Mouse (Mus musculus) gastrocnemius, adult 8-10 months (tissue): ENCODE data around the gene Plch1. TPM values are rescaled to one million over a fixed set of nuclear protein-coding genes. Genes with fewer than 3 reads are reported as not detected.
A peak's percentile ranks its signal among the peaks of the same experiment; 100 is the strongest.

Source experiments
- DNase-seq, 2 experiments: peaks; one replicate each; pipeline ENCODE4 v3.0.0; 2022; ENCODE audit warnings: low spot score in 2 of 2
- total RNA-seq, 4 experiments: library from RNA; stranded (reverse); gene quantifications; 2 replicates each; pipeline ENCODE4 v1.2.4; 2022

Gene Plch1
- under 1 TPM in 1 of 4 experiments, not detected in 3; 0.09 TPM for total RNA-seq

DNA sequence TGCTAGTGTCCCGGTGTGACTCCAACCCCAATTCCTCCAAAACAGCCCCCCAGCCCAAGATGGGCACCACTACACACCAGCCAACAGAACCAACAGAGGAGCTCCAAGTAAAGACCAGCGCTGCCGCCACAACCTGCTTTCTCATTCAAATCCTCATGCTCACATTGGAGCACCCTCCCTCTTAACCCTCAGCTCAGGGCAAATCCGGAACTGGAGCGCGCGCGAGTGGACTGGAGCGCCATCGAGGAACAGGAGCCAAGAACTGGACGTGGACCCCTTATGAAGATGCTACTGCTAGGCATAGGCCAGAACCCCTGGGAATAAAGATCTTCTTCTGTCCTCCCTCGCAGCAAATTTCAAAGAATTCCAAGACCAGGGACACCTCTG is at the start of gene Plch1:
Plch1 (minus strand) TSS at position 164 of the 387 bp plus-strand sequence.
- DNase-seq, result no peak

DNA sequence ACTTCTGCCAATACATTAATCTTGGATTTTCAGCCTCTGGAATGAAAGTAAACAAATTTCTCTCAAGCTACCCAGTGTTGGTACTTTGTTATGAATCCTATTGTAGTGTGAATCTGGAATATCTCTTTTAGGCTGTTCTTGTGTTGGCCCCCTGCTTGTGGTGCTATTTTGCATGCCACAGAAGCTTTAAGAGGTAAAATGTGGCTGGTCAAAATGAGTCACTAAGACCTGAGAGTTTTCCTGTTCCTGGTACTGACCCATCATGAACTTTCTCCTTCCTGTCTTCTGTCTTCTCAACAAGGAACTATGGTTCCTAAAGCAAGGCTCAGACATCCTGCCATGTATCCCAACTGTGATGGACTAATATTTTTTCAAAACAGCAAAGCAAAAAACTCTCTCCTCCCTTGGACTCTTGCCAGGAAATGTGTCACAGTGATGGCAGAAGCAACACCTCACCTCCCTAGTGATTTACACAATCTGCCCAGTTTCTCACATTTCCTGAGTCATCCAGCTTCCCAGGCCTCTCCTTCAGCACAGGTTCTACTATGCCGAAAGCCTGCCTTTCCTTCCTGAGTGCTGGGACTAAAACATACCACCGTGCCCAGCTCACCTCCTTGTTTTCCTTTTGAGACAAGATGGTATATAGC is 42.1 kb upstream of the Plch1 start:
- DNase-seq, result no peak

DNA sequence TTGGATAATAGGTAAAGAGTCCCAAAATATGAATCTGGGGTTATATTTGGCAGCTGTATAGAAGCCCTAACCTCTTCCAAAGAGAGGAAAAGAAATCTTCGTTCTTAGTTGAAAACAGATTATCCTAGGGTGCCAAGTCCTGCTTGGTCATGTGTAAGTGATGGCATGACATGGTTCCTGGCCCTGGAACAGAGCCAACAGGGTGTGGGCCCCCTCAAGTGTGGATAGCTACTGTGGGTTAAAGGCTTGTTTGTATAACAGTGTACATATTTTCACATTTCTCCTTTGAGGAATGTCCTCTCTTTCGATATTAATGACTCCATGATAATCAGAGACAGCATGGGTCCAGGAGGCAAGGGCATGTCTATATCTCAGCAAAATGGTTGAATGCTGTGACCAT is 39.7 kb upstream of the Plch1 start:
- DNase-seq, result no peak

- peak; percentile 87 to 88 for DNase-seq
These were observed 29.9 kb upstream of the Plch1 start, which contains the start of gene E130311K13Rik for GRCm38 (mm10) chr3:63928878-63929859. Gene E130311K13Rik, minus strand, starts transcription at chr3:63929472.

DNA sequence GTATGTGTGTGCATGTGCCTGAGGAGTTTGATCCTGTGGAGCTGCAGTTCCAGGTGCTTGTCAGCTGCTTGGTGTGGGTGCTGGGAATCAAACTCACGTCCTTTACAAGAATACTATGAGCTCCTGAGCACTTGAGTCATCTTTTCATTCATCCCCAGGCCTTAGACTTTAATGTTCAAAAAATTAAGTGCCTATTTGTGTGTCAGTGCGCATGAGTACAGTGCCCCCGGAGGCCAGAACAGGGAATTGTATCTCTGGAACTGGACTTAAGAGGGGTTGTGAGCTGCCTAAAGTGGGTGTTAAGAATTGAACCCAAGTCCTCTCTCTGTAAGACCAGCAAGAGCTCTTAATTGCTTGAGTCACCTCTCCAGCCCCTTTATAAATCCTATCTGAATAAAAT is 20.4 kb upstream of the Plch1 start:
- DNase-seq, result no peak

- no peak for DNase-seq
These were observed 11.0 kb upstream of the Plch1 start for GRCm38 (mm10) chr3:63910301-63910700.

DNA sequence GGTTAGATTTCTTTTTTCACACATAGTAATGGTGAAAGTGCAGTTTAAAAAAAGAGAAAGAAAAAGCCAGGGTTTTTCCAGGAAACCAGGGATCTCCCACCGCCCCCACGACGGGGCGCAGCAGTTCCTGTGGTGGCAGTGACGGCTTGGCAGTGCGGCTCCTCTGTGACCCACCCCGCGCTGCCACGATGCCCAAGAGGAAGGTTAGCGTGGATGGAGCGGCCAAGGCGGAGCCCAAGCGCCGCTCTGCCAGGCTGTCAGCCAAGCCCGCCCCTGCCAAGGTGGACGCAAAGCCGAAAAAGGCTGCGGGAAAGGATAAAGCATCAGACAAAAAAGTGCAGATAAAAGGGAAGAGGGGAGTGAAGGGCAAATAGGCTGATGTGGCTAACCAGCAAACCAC is 6.0 kb upstream of the Plch1 start:
- no peak for DNase-seq

GRCm38 (mm10) chr3:63904157-63904556 is 4.9 kb upstream of the Plch1 start:
- DNase-seq, result no peak

DNA sequence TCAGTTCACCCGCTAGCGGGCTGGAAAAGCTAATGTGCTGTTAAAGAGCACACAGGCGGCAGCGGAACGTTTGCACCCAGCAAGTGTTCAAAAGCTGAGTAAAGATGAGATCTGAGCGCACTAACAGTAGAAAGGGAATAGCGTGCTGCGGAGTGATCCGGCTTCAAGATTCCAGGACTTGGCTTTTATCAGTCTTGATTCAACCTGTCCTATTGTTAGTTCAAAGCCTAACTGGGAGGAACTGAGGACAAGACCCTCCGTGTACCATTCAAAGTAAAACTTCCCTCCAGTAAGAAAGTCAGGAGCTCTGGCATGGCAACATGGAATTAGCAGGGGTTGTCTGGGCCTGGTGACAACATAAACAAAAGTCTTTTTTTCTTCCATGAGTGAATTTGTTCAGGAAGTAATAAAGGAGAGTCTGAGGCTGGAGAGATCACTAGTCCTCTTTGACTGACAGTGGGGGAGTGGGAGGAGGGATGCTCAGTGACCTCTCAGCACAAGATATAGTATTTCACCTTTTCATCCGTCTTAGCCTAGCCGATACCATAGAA is 824 bp upstream of the Plch1 start:
- no peak for DNase-seq

- DNase-seq, result peak in 1 of 2 experiments; percentile 14
These were observed 527 bp downstream of the Plch1 start for GRCm38 (mm10) chr3:63898581-63899308.

DNA sequence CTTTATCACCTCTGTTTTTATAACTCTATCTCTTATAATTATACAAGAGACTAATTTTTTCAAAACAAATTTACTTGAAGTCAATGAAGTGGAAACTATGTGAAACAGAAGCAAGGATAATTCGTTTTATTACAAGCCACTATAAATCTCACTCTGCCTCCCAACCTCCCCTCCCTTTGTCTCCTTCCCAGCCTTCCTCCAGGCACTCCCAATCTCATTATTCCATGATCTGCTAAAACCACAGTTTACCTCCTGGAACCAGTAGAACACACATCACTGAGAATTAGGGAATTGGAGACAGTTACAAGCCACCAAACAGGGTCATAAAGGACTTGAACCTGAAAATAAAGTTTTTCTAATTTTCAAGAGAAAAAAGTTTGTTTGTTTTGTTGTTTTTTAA is 2.1 kb downstream of the Plch1 start:
- DNase-seq, result no peak

DNA sequence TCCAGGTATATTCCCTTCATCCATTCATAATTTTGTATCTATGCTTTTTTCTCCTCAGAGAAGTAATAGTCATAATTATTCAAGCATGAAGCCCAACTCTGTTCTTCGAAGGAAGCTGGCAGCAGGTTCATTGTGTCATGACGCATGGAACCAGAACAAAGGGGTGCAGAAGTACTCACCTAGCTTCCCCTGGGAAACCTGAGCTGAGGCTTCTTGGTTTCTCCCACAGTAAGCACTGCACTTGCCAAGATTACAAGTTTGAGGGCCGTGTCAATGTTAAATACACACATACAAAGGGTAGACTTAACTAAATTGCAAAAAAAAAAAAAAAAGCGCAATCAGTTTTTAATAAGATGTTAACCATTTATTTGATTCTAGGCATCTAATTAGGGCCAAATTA is 3.0 kb downstream of the Plch1 start:
- no peak for DNase-seq

GRCm38 (mm10) chr3:63895786-63896185 is 3.5 kb downstream of the Plch1 start:
- no peak for DNase-seq

DNA sequence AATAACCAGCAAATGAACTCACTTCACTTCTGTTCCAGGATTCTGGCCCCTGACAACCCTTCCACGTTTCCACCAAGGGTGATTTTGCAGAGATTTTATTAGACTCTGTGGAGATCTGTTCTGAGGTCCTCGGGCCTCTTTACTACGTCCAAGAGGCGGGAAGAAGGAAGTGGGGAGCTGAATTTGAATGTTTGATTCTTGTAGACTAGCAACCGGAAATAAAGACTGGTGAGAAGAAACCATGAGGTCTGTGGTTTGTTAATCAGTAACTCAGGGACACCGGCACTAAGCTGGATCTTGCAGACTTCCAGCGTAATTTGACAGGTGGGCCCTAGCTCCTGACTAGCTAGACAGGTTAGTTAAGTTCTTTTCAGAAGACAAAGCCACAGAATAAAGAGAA is 5.6 kb downstream of the Plch1 start:
- DNase-seq, result no peak

DNA sequence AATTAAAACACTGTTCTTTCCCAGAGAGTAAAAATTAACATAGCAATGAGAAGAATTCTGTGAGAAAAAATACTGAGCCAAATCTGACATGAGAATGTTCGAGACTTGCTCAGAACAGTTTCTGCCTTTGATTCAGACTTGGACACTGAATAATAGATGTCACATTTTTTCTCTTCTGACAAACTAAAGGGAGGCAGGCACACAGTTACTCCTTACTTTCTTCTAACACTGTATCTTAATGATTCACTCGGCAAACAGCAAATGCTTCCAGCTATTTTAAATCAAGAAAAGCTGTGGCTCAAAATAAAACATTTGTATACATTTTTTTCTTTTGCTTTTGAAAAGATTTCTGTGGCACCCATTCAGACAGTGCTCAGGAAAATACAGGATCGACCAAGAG is 7.1 kb downstream of the Plch1 start:
- DNase-seq, result no peak

DNA sequence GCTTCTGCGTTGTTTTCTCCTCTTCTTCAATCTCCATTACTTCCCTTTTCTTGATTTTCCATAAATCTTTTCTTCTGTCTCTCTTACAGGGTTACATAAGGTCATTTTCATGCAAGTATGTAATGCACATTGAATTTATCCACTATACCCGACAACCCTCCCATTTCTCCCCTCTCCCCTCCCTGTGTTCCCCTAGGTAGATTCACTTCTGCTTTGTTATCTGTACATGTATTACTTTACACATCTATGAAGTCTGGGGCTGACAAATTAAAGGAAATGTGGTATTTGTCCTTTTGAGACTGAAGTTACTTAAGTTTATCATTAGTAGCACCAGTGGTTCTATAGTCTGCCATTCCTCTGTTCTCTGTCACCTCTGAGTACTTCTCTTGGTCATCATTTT is 18.2 kb downstream of the Plch1 start:
- no peak for DNase-seq

DNA sequence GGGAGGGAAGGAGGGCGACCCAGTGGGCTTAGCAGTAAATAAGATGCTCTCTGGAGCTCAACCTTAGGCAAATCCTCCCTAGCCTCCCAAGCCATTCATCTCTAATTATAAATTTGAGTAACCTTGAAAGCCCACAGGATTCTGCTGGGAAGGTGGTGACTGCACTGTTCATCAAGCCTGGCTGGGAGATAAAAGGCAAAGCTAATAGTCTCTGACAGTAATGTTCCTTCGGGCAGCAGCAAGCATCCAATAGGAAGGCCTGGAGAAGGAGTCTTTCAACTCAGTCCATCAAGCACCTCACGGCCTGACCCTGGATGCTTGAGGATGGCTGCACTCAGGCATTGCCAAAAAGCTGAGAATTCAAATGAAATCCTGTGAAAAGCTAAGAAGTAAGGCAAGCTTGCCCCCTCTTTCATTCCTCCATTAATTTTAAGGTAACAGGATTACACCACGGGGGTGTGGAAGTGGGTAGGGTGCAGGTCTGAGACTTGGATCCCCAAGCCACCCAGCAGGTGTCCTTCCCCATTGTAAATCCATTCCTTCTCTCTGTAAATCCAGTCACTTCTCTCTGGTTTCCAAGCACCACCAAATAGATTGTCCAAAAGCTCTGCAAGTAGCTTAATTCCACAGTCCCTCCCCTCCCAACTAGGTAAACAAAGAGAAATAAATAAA is 20.1 kb downstream of the Plch1 start:
- no peak for DNase-seq

DNA sequence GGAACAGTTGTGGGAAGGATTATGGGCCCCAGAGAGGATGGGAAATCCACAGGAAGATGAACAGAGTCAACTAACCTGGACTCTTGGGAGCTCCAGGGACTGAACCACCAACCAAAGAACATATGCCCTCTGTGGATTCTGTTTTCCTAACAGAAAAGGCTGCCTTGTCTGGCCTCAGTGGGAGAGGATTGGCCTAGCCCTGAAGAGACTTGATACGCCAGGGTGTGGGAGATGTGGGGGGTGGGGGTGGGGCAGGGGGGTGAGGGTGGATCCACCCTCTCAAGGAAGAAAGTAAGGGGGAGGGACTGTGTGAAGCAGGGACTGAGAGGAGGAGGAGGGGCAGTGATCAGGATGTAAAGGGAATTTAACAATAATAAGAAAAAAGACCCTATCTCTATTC is 26.5 kb downstream of the Plch1 start:
- DNase-seq, result no peak

- DNase-seq, result no peak
These were observed 28.0 kb downstream of the Plch1 start for GRCm38 (mm10) chr3:63871249-63871648.

DNA sequence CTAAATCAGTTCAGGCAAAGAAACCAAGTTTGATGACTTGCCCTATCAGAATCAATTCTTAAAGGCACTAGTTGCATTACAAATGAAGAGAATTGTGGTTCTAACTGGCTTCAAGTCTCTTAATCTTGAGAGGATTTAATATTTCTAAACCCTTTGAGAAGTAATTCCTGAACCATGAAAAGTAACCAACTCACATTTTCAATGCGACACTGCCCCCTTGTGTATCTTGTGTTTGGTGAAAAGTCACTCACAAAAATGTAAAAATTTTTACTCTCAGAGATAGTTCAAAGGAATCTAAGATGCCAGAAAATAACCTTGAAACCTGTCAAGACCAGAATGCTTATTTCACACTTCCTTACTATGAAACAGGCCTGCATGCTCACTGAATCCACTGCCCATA is 31.0 kb downstream of the Plch1 start:
- no peak for DNase-seq

- no peak for DNase-seq
These were observed 34.2 kb downstream of the Plch1 start for GRCm38 (mm10) chr3:63865069-63865468.
